Mouse (Mus musculus) CH12.LX (cell line): ENCODE results near the gene Zswim3. TPM values are rescaled to one million over a fixed set of nuclear protein-coding genes. Genes with fewer than 3 reads are reported as not detected.

Experiments used
- DNase-seq: peaks from one replicate; pipeline ENCODE4 v3.0.0-alpha.2; 2013; ENCODE audit errors: extremely low read depth
- H3K27ac ChIP-seq: 2 replicates; pipeline ENCODE4 v1.5.1; 2012; ENCODE audit warnings: low read depth, mild to moderate bottlenecking, control low read depth, moderate library complexity; ENCODE audit not compliant: insufficient read depth
- H3K27me3 ChIP-seq: replicated peaks from 2 replicates; pipeline ENCODE3; 2012; ENCODE audit warnings: inconsistent platforms
- H3K36me3 ChIP-seq, 2 experiments: replicated peaks in 1 of 2; 2 replicates each; pipeline versions ENCODE3 to v1.6.1; 2012; ENCODE audit warnings: inconsistent platforms in 1 of 2, low read length in 1 of 2, mild to moderate bottlenecking in 1 of 2, mixed read lengths in 1 of 2, moderate library complexity in 1 of 2; ENCODE audit not compliant: control insufficient read depth in 1 of 2, insufficient read depth in 1 of 2
- H3K4me1 ChIP-seq, 2 experiments: 2 replicates each; pipeline ENCODE4 v1.6.1; 2012; ENCODE audit warnings: inconsistent platforms in 1 of 2, moderate library complexity in 1 of 2; ENCODE audit not compliant: insufficient read depth in 2 of 2, control insufficient read depth in 1 of 2
- H3K4me2 ChIP-seq: 2 replicates; pipeline ENCODE4 v1.6.1; 2012; ENCODE audit warnings: low read depth, mild to moderate bottlenecking, control low read depth; ENCODE audit not compliant: poor library complexity, insufficient read depth, severe bottlenecking
- H3K4me3 ChIP-seq, 3 experiments: fragments of 150-350 bp in 1 of 3; sonication (generic) in 1 of 3; replicated peaks in 1 of 3; 2 replicates each; pipeline versions ENCODE3 to v1.5.1; 2011 to 2012; ENCODE audit warnings: low read depth in 2 of 3, low read length in 2 of 3, mild to moderate bottlenecking in 2 of 3, moderate library complexity in 2 of 3, control low read depth in 1 of 3, improper control_type of control experiment in 1 of 3, inconsistent platforms in 1 of 3, mixed read lengths in 1 of 3; ENCODE audit not compliant: poor library complexity in 1 of 3
- H3K79me2 ChIP-seq: replicated peaks from 2 replicates; pipeline ENCODE4 v1.6.1; 2012; ENCODE audit warnings: mild to moderate bottlenecking, moderate library complexity; ENCODE audit not compliant: control insufficient read depth, poor library complexity, insufficient read depth, severe bottlenecking; ENCODE audit errors: extremely low read depth
- H3K9ac ChIP-seq: 2 replicates; pipeline ENCODE4 v1.6.1; 2012; ENCODE audit warnings: low read depth, mild to moderate bottlenecking, control low read depth, moderate library complexity; ENCODE audit not compliant: insufficient read depth
- H3K9me3 ChIP-seq: replicated peaks from 2 replicates; pipeline ENCODE3; 2012; ENCODE audit warnings: low read length, inconsistent platforms, mixed read lengths
- BHLHE40 ChIP-seq: IDR thresholded peaks from 2 replicates; pipeline ENCODE4 v1.6.1; 2011; ENCODE audit warnings: mild to moderate bottlenecking, low read depth, low read length, improper control_type of control experiment
- CHD1 ChIP-seq: IDR thresholded peaks from 2 replicates; pipeline ENCODE4 v1.6.1; 2012; ENCODE audit warnings: low read depth, low read length, improper control_type of control experiment, inconsistent platforms
- CHD2 ChIP-seq: IDR thresholded peaks from 2 replicates; pipeline ENCODE4 v1.6.1; 2011; ENCODE audit warnings: low read length, improper control_type of control experiment
- CTCF ChIP-seq, 2 experiments: IDR thresholded peaks in 1 of 2; conservative IDR thresholded peaks in 1 of 2; 2 replicates each; pipeline ENCODE4 v1.5.1; 2011 to 2012; ENCODE audit warnings: low read depth in 2 of 2, low read length in 2 of 2, improper control_type of control experiment in 1 of 2, inconsistent platforms in 1 of 2, mild to moderate bottlenecking in 1 of 2, moderate library complexity in 1 of 2
- E2F4 ChIP-seq: IDR thresholded peaks from 2 replicates; pipeline ENCODE4 v1.6.1; 2011; ENCODE audit warnings: low read depth, low read length, improper control_type of control experiment; ENCODE audit not compliant: insufficient replicate concordance
- ELF1 ChIP-seq: IDR thresholded peaks from 2 replicates; pipeline ENCODE4 v1.6.1; 2014; ENCODE audit warnings: low read depth, mild to moderate bottlenecking, inconsistent platforms, low read length, improper control_type of control experiment
- ETS1 ChIP-seq: conservative IDR thresholded peaks from 2 replicates; pipeline ENCODE4 v1.6.1; 2012; ENCODE audit warnings: low read depth, mild to moderate bottlenecking, inconsistent platforms, low read length, improper control_type of control experiment, moderate library complexity
- HCFC1 ChIP-seq: IDR thresholded peaks from 2 replicates; pipeline ENCODE4 v1.6.1; 2012; ENCODE audit warnings: low read depth, mild to moderate bottlenecking, inconsistent platforms, low read length, improper control_type of control experiment
- IRF4 ChIP-seq: IDR thresholded peaks from 2 replicates; pipeline ENCODE4 v1.6.1; 2014; ENCODE audit warnings: low read depth, mild to moderate bottlenecking, inconsistent platforms, low read length, improper control_type of control experiment
- JUN ChIP-seq: IDR thresholded peaks from 2 replicates; pipeline ENCODE4 v1.6.1; 2011; ENCODE audit warnings: low read depth, mild to moderate bottlenecking, low read length, improper control_type of control experiment, moderate library complexity; ENCODE audit not compliant: insufficient read depth
- JUND ChIP-seq: conservative IDR thresholded peaks from 2 replicates; pipeline ENCODE4 v1.6.1; 2011; ENCODE audit warnings: low read depth, low read length, improper control_type of control experiment
- MAFK ChIP-seq: IDR thresholded peaks from 2 replicates; pipeline ENCODE4 v1.6.1; 2011; ENCODE audit warnings: low read length, improper control_type of control experiment; ENCODE audit not compliant: insufficient replicate concordance
- MAX ChIP-seq: IDR thresholded peaks from 2 replicates; pipeline ENCODE4 v1.6.1; 2011; ENCODE audit warnings: low read length, improper control_type of control experiment
- MAZ ChIP-seq: IDR thresholded peaks from 2 replicates; pipeline ENCODE4 v1.6.1; 2012; ENCODE audit warnings: low read depth, mild to moderate bottlenecking, inconsistent platforms, low read length, improper control_type of control experiment, moderate library complexity
- MEF2A ChIP-seq: IDR thresholded peaks from 2 replicates; pipeline ENCODE4 v1.6.1; 2014; ENCODE audit warnings: low read depth, mild to moderate bottlenecking, inconsistent platforms, low read length, improper control_type of control experiment, borderline replicate concordance
- MXI1 ChIP-seq: IDR thresholded peaks from 2 replicates; pipeline ENCODE4 v1.6.1; 2011; ENCODE audit warnings: mild to moderate bottlenecking, low read depth, low read length, improper control_type of control experiment
- MYC ChIP-seq: IDR thresholded peaks from 2 replicates; pipeline ENCODE4 v1.6.1; 2011; ENCODE audit warnings: low read depth, mild to moderate bottlenecking, improper control_type of control experiment, low read length
- NELFE ChIP-seq: IDR thresholded peaks from 2 replicates; pipeline ENCODE4 v1.6.1; 2011; ENCODE audit warnings: low read depth, low read length, improper control_type of control experiment
- PAX5 ChIP-seq: IDR thresholded peaks from 2 replicates; pipeline ENCODE4 v1.6.1; 2012; ENCODE audit warnings: low read length, inconsistent platforms, mixed read lengths
- POLR2A ChIP-seq: IDR thresholded peaks from 2 replicates; pipeline ENCODE4 v1.6.1; 2011; ENCODE audit warnings: low read depth, mild to moderate bottlenecking, improper control_type of control experiment, low read length
- POLR2AphosphoS2 ChIP-seq: IDR thresholded peaks from 2 replicates; pipeline ENCODE4 v1.6.1; 2011; ENCODE audit warnings: low read depth, low read length, improper control_type of control experiment
- RAD21 ChIP-seq: IDR thresholded peaks from 2 replicates; pipeline ENCODE4 v1.6.1; 2011; ENCODE audit warnings: low read depth, mild to moderate bottlenecking, low read length, improper control_type of control experiment, moderate library complexity
- RCOR1 ChIP-seq: conservative IDR thresholded peaks from 2 replicates; pipeline ENCODE4 v1.6.1; 2012; ENCODE audit warnings: low read depth, mild to moderate bottlenecking, inconsistent platforms, low read length, improper control_type of control experiment
- SIN3A ChIP-seq: IDR thresholded peaks from 2 replicates; pipeline ENCODE4 v1.6.1; 2012; ENCODE audit warnings: low read length, improper control_type of control experiment, inconsistent platforms
- TBP ChIP-seq: conservative IDR thresholded peaks from 2 replicates; pipeline ENCODE4 v1.6.1; 2011; ENCODE audit warnings: low read depth, low read length, improper control_type of control experiment
- TCF12 ChIP-seq: IDR thresholded peaks from 2 replicates; pipeline ENCODE4 v1.6.1; 2014; ENCODE audit warnings: low read depth, mild to moderate bottlenecking, inconsistent platforms, low read length, improper control_type of control experiment
- UBTF ChIP-seq: IDR thresholded peaks from 2 replicates; pipeline ENCODE4 v1.6.1; 2012; ENCODE audit warnings: low read depth, mild to moderate bottlenecking, inconsistent platforms, low read length, improper control_type of control experiment, moderate library complexity
- USF2 ChIP-seq: conservative IDR thresholded peaks from 2 replicates; pipeline ENCODE4 v1.6.1; 2011; ENCODE audit warnings: low read depth, low read length, improper control_type of control experiment
- ZC3H11A ChIP-seq: IDR thresholded peaks from 2 replicates; pipeline ENCODE4 v1.6.1; 2012; ENCODE audit warnings: low read depth, mild to moderate bottlenecking, inconsistent platforms, low read length, improper control_type of control experiment
- ZKSCAN1 ChIP-seq: IDR thresholded peaks from 2 replicates; pipeline ENCODE4 v1.6.1; 2012; ENCODE audit warnings: low read depth, inconsistent platforms, low read length, improper control_type of control experiment, borderline replicate concordance
- ZMIZ1 ChIP-seq: IDR thresholded peaks from 2 replicates; pipeline ENCODE4 v1.6.1; 2012; ENCODE audit warnings: low read depth, mild to moderate bottlenecking, inconsistent platforms, low read length, improper control_type of control experiment
- ZNF384 ChIP-seq: IDR thresholded peaks from 2 replicates; pipeline ENCODE4 v1.6.1; 2012; ENCODE audit warnings: low read depth, low read length, improper control_type of control experiment, inconsistent platforms
- dilution Hi-C: fragments of 300-500 bp; cut with MboI; formaldehyde crosslinking; loops from 2 replicates; pipeline ENCODE4 v1.14.3; 2020; ENCODE audit warnings: low sequenced_read_pairs; ENCODE audit not compliant: extremely low pct_unique_long_range_greater_than_20kb, extremely low pct_ligation_motif_present
- in situ Hi-C: fragments of 300-500 bp; cut with MboI; formaldehyde crosslinking; loops from 3 replicates; pipeline ENCODE4 v1.14.3; 2019; ENCODE audit warnings: low sequenced_read_pairs, low pct_ligation_motif_present, low pct_unique_long_range_greater_than_20kb, mixed read lengths
- polyA plus RNA-seq: library from polyadenylated mRNA; unstranded; fragments of >175 nt; gene quantifications from 2 replicates; pipeline ENCODE4 v1.2.1, GENCODE M21; 2012; ENCODE audit warnings: low read depth; ENCODE audit not compliant: insufficient read length
- total RNA-seq, 2 experiments: library from RNA; depleted of rRNA; stranded (reverse); fragments of 300-350 nt in 1 of 2; fragments of >200 nt in 1 of 2; gene quantifications; 2 replicates each; pipeline ENCODE4 v1.2.3; 2012 to 2014

The Zswim3 gene
- total and polyA plus RNA-seq, 3 experiments: 2.3 to 3.5 (median 2.5) TPM

- no peak for TF ChIP-seq ETS1
- TF ChIP-seq HCFC1: 0 out of 2 replicates have a peak, but pooled peaks have one; percentile 31
- peak; percentile 84; the same call in 1 of the 2 replicates for TF ChIP-seq CHD1
- TF ChIP-seq MAZ: 0 out of 2 replicates have a peak, but pooled peaks have one; percentile 14
- peak; percentile 54 for TF ChIP-seq POLR2A
- no peak for TF ChIP-seq MAX
- no peak for TF ChIP-seq E2F4
- peak; percentile 34; the same call in 1 of the 2 replicates for TF ChIP-seq SIN3A
- no peak for TF ChIP-seq USF2
- peak; percentile 30; the same call in 1 of the 2 replicates for TF ChIP-seq NELFE
- TF ChIP-seq RAD21: peak; percentile 32
- no peak for TF ChIP-seq JUND
- TF ChIP-seq TCF12: no peak
- no peak for TF ChIP-seq ELF1
- no peak for TF ChIP-seq MAFK
- TF ChIP-seq BHLHE40: peak; percentile 80
- TF ChIP-seq MEF2A: no peak
- TF ChIP-seq CHD2: no peak
- TF ChIP-seq MXI1: peak; percentile 73; the same call in 1 of the 2 replicates
These were observed 27.9 kb downstream of the Zswim3 start, which contains the start of gene Ctsa (continued) for GRCm38 (mm10) chr2:164832748-164833301.

GRCm38 (mm10) chr2:164833314-164833959 is 28.5 kb downstream of the Zswim3 start, which contains the start of gene Neurl2:
TSS of gene Neurl2 (minus strand) at chr2:164833456.
- Histone ChIP-seq H3K36me3 (peaks cover 21 to 31% of the 10 kb centered on the region in 2 experiments), H3K4me1 (peaks cover 12 to 39% of the 10 kb centered on the region in 2 experiments), H3K9ac (peak within 1 kb of the TSS; percentile 74), H3K9me3 (no peaks in the 10 kb centered on the region), H3K27ac (peak within 1 kb of the TSS; percentile 26; the same call in 1 of the 2 replicates), H3K27me3 (peaks cover 1% of the 10 kb centered on the region), H3K4me2 (peak within 1 kb of the TSS; percentile 53), H3K4me3 (peak within 1 kb of the TSS; percentile 58 to 70 (median 66)), H3K79me2 (no peaks in the 10 kb centered on the region)
- in situ Hi-C loops (loop anchor here (5.0 kb wide), 1 partner anchor 44 kb away; the partner anchor contains the start of gene Pcif1), dilution Hi-C loops (no loop called here)
- peak; percentile 70 for DNase-seq
- TF ChIP-seq CHD2 (no peak), TBP (peak; percentile 56; the same call in 1 of the 2 replicates), IRF4 (no peak), ETS1 (0 out of 2 replicates have a peak, but pooled peaks have one; percentile 26), JUN (no peak), ZNF384 (peak; percentile 34; the same call in 1 of the 2 replicates), SIN3A (peak; percentile 88), POLR2AphosphoS2 (no peak), NELFE (0 out of 2 replicates have a peak, but pooled peaks have one; percentile 13), CHD1 (0 out of 2 replicates have a peak, but pooled peaks have one; percentile 70), JUND (no peak), ZMIZ1 (0 out of 2 replicates have a peak, but pooled peaks have one; percentile 11), MAX (peak; percentile 92), E2F4 (no peak), ELF1 (no peak; the same call in 1 of the 2 replicates), RCOR1 (no peak), UBTF (no peak), CTCF (conservative IDR thresholded peaks at IDR 0.05 in 1 of 2, IDR thresholded peaks at IDR 0.05 in 1 of 2; ENCODE audit: low read depth in 2 of 2, low read length in 2 of 2) (0 out of 4 replicates have a peak, but pooled peaks of 1 of the 2 experiments have one; percentile 5), PAX5 (no peak), BHLHE40 (peak; percentile 99), RAD21 (no peak), MAFK (no peak), MYC (no peak), ZKSCAN1 (no peak), ZC3H11A (no peak)
